Mouse (Mus musculus): ENCODE measurements around the gene Gm28053. TPM values are rescaled to one million over a fixed set of nuclear protein-coding genes. Genes with fewer than 3 reads are reported as not detected.

Gene Gm28053
- polyA plus RNA-seq, 1 experiment from 2014 or later, result 2.3 TPM

- Histone ChIP-seq H3K4me1 (replicated peaks; ENCODE audit: control insufficient read depth, insufficient read depth, low read length) (peaks cover 12% of the 10 kb centered on the region), H3K9me3 (ENCODE audit: control insufficient read depth) (no peaks in the 10 kb centered on the region), H3K36me3 (ENCODE audit: control insufficient read depth, insufficient read depth) (no peaks in the 10 kb centered on the region), H3K27ac (ENCODE audit: low read depth, low read length) (peak overlapping the region; percentile 72), H3K4me3 (ENCODE audit: low read depth, low read length) (peak overlapping the region; percentile 57), H3K9ac (ENCODE audit: low read depth, low read length) (peak overlapping the region; percentile 54), H3K27me3 (replicated peaks; ENCODE audit: control insufficient read depth, insufficient read depth, low read length) (no peaks in the 10 kb centered on the region), H3K4me2 (replicated peaks; ENCODE audit: low read depth) (peak overlapping the region; percentile 85)
- WGBS, result 6% methylated on average over 52 of the region's 52 CpGs
- ATAC-seq, result peak; percentile 77
- TF ChIP-seq CTCF (IDR thresholded peaks at IDR 0.05; ENCODE audit: low read depth), result peak; percentile 45; the same call in 1 of the 2 replicates
These were observed 24.3 kb downstream of the Gm28053 start for GRCm38 (mm10) chr6:48742422-48743351.

- H3K9ac ChIP-seq (ENCODE audit: low read depth, low read length), result no peak overlapping the region
- H3K4me3 ChIP-seq (ENCODE audit: low read depth, low read length), result no peak overlapping the region
These were observed 27.1 kb downstream of the Gm28053 start for GRCm38 (mm10) chr6:48745490-48745889.

GRCm38 (mm10) chr6:48745959-48746889, 27.8 kb downstream of the Gm28053 start, which contains the start of gene Gimap5:
Gene Gimap5, plus strand, starts transcription at chr6:48746197.
- H3K27me3 ChIP-seq (replicated peaks; ENCODE audit: control insufficient read depth, insufficient read depth, low read length), result no peaks in the 10 kb centered on the region
- H3K9me3 ChIP-seq (ENCODE audit: control insufficient read depth), result no peaks in the 10 kb centered on the region
- TF ChIP-seq CTCF (IDR thresholded peaks at IDR 0.05; ENCODE audit: low read depth), result peak; percentile 74
- no peak within 1 kb of the TSS for H3K9ac ChIP-seq (ENCODE audit: low read depth, low read length)
- peaks cover under 1% of the 10 kb centered on the region; the same call in 1 of the 2 replicates for H3K4me1 ChIP-seq (replicated peaks; ENCODE audit: control insufficient read depth, insufficient read depth, low read length)
- H3K4me3 ChIP-seq (ENCODE audit: low read depth, low read length), result no peak within 1 kb of the TSS
- 47% methylated on average over 16 of the region's 16 CpGs for WGBS
- H3K4me2 ChIP-seq (replicated peaks; ENCODE audit: low read depth), result peak within 1 kb of the TSS; percentile 9; the same call in 1 of the 2 replicates
- ATAC-seq, result no peak
- H3K27ac ChIP-seq (ENCODE audit: low read depth, low read length), result peak within 1 kb of the TSS; percentile 62; the same call in 1 of the 2 replicates
- H3K36me3 ChIP-seq (ENCODE audit: control insufficient read depth, insufficient read depth), result no peaks in the 10 kb centered on the region

More at GRCm38 (mm10) chr6:48745490-48745889, 27.1 kb downstream of the Gm28053 start:
- Histone ChIP-seq H3K4me1 (replicated peaks; ENCODE audit: control insufficient read depth, insufficient read depth, low read length) (peaks cover 8% of the 10 kb centered on the region), H3K4me2 (replicated peaks; ENCODE audit: low read depth) (no peak overlapping the region), H3K9me3 (ENCODE audit: control insufficient read depth) (no peaks in the 10 kb centered on the region), H3K27me3 (replicated peaks; ENCODE audit: control insufficient read depth, insufficient read depth, low read length) (no peaks in the 10 kb centered on the region), H3K27ac (ENCODE audit: low read depth, low read length) (peak overlapping the region; percentile 62; the same call in 1 of the 2 replicates), H3K36me3 (ENCODE audit: control insufficient read depth, insufficient read depth) (no peaks in the 10 kb centered on the region)
- 55% methylated on average over 2 of the region's 2 CpGs for WGBS
- no peak for TF ChIP-seq CTCF (IDR thresholded peaks at IDR 0.05; ENCODE audit: low read depth)
- ATAC-seq, result no peak

- ATAC-seq, result no peak
- H3K27ac ChIP-seq (ENCODE audit: low read depth, low read length), result peak overlapping the region; percentile 24; the same call in 1 of the 2 replicates
- H3K36me3 ChIP-seq (ENCODE audit: control insufficient read depth, insufficient read depth), result no peaks in the 10 kb centered on the region
- TF ChIP-seq CTCF (IDR thresholded peaks at IDR 0.05; ENCODE audit: low read depth), result no peak
- no peaks in the 10 kb centered on the region for H3K4me1 ChIP-seq (replicated peaks; ENCODE audit: control insufficient read depth, insufficient read depth, low read length)
- H3K27me3 ChIP-seq (replicated peaks; ENCODE audit: control insufficient read depth, insufficient read depth, low read length), result no peaks in the 10 kb centered on the region
- WGBS, result 26% methylated on average over 7 of the region's 7 CpGs
- H3K4me3 ChIP-seq (ENCODE audit: low read depth, low read length), result no peak overlapping the region
- peak overlapping the region; percentile 9 for H3K4me2 ChIP-seq (replicated peaks; ENCODE audit: low read depth)
- H3K9ac ChIP-seq (ENCODE audit: low read depth, low read length), result no peak overlapping the region
- H3K9me3 ChIP-seq (ENCODE audit: control insufficient read depth), result no peaks in the 10 kb centered on the region
These were observed 28.9 kb downstream of the Gm28053 start for GRCm38 (mm10) chr6:48747091-48747966.

- 44% methylated on average over 7 of the region's 7 CpGs for WGBS
- Histone ChIP-seq H3K9ac (ENCODE audit: low read depth, low read length) (no peak overlapping the region), H3K4me1 (replicated peaks; ENCODE audit: control insufficient read depth, insufficient read depth, low read length) (no peaks in the 10 kb centered on the region), H3K4me3 (ENCODE audit: low read depth, low read length) (no peak overlapping the region), H3K36me3 (ENCODE audit: control insufficient read depth, insufficient read depth) (no peaks in the 10 kb centered on the region), H3K27me3 (replicated peaks; ENCODE audit: control insufficient read depth, insufficient read depth, low read length) (no peaks in the 10 kb centered on the region), H3K27ac (ENCODE audit: low read depth, low read length) (no peak overlapping the region), H3K4me2 (replicated peaks; ENCODE audit: low read depth) (no peak overlapping the region), H3K9me3 (ENCODE audit: control insufficient read depth) (no peaks in the 10 kb centered on the region)
- no peak for ATAC-seq
- no peak for TF ChIP-seq CTCF (IDR thresholded peaks at IDR 0.05; ENCODE audit: low read depth)
These were observed 45.3 kb downstream of the Gm28053 start for GRCm38 (mm10) chr6:48763567-48764270.
